Mouse (Mus musculus) ES-E14 (cell line): ENCODE data around the gene Phldb2.

Source experiments
- CHD2 ChIP-seq: IDR thresholded peaks from 2 replicates; pipeline ENCODE4 v1.6.1; 2014; ENCODE audit warnings: mild to moderate bottlenecking, low read depth, low read length, inconsistent platforms
- HCFC1 ChIP-seq: IDR thresholded peaks from 2 replicates; pipeline ENCODE4 v1.6.1; 2012; ENCODE audit warnings: low read length, inconsistent platforms, borderline replicate concordance; ENCODE audit not compliant: insufficient read depth
- MAFK ChIP-seq: IDR thresholded peaks from 2 replicates; pipeline ENCODE4 v1.6.1; 2014; ENCODE audit warnings: mild to moderate bottlenecking, low read depth, low read length, inconsistent platforms; ENCODE audit not compliant: insufficient read depth
- ZC3H11A ChIP-seq: IDR thresholded peaks from 2 replicates; pipeline ENCODE4 v1.6.1; 2012; ENCODE audit warnings: low read depth, mild to moderate bottlenecking, inconsistent platforms, low read length, borderline replicate concordance
- ZNF384 ChIP-seq: IDR thresholded peaks from 2 replicates; pipeline ENCODE4 v1.6.1; 2012; ENCODE audit warnings: low read depth, low read length, inconsistent platforms

DNA sequence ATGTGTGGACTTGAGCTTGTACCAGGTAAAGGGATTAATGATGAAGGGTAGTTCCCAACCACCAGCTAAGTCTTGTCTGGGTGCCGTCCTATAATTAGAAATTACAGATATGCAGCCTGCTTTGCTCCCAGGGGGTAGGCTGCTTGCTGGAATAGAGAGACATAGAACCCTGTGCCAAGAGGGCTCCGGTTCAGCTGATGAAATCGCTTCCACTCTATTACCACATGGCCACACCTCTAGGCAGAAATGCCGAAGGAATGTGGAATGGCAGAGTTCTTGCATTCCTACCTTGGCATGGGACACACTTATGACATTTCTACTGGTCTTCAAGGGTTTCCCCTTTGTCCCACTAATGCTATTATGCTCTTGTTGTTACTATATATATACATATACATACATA is 80.0 kb downstream of the Phldb2 start:
- TF ChIP-seq HCFC1: no peak
- TF ChIP-seq CHD2: no peak
- TF ChIP-seq ZC3H11A: no peak
- no peak for TF ChIP-seq MAFK
- TF ChIP-seq ZNF384: no peak
